Mouse (Mus musculus) Muller cell, postnatal 12 days (primary cell): Measurements from ENCODE around the gene Gif.

Experiments
- DNase-seq: peaks from one replicate; pipeline ENCODE4 v3.0.0-alpha.2; 2015; ENCODE audit errors: inconsistent ontology term

Gif gene

DNA sequence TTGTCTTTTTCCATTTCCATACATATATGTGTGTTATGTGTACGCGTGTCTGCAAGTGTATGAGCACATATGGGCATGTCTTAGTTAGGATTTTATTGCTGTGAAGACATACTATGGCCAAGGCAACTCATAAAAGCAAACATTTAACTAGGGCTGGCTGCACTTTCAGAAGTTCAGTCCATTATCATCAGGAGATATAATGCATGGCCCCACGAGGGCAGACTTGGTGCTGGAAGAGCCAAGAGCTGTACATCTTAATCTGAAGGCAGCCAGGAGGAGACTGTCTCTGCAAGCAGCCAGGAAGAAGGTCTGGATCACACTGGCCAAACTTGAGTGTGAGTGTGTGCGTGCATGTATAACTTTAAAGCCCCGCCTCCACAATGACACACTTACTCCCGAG lies 47.1 kb downstream of the Gif start:
- DNase-seq, result no peak

DNA sequence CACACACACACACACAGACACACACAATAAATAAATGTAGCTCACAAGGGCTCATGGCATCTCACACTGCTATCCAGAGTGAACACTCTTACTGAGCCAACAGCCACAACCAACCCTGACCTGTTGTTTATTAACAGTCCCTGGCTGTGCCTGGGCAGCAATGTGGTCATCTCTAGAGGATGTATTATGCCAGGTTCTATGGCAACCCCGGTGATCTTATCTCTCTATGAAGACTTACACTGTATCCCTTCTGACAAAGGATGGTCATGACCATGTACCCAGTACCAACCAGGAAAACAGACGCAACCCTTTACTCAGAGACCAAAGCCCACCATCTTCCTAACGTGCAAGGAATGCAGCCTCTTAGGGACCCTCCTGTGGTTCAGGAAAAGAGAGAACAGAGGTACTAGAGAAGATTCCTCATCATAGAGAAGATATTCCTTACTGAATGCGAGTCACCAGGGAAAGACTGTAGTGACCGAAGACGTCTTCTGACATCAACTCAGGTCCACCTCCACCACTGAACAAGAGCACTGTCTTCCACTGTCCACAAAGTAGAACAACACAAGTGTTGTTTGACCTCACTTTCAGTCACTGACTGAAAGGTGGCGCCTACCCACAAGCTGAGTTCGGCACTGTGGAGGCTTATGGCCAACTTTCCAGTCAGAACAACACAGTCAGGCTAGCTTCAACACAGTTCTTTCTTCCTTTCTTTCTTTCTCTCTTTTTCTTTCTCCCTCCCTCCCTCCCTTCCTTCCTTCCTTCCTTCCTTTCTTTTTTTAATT lies 53.4 kb downstream of the Gif start:
- DNase-seq, result no peak

DNA sequence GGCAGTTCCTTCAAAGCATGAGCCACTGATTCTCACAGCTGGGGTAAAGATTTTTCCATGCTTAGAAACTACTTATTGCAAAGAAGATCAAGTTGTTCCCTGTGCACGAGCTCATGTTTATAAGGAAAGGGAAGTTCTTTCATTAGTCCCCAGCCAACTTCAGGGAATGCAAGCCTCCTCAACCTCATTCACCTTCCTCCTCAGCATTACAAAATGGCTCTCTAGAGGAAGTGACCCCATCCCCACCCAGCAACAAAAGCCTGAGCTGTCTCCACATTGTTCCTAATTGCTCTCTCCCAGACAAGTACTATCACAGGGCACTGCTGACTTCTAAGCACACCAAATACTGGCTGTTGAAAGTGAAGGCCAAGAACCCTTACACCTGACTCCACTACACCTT lies 57.1 kb downstream of the Gif start:
- DNase-seq, result no peak

DNA sequence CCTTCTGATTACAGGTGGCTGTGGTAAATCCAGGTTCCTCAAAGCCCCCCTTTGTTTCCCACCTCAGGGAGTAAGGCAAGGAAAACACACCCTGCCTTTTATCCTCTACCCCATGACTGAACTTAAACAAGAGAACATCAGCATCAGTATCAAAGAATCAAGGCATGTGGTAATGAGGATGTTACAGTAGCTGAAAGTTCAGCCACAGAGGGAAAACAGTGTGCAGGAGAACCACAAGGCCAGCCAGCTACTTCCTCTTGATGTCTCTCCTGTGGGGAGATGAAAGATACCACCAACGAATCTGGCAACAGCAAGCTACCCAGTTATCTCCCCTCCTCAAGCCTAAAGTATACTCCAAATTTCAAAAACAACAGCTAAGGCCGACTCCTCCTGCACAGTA lies 59.9 kb downstream of the Gif start:
- DNase-seq, result no peak

DNA sequence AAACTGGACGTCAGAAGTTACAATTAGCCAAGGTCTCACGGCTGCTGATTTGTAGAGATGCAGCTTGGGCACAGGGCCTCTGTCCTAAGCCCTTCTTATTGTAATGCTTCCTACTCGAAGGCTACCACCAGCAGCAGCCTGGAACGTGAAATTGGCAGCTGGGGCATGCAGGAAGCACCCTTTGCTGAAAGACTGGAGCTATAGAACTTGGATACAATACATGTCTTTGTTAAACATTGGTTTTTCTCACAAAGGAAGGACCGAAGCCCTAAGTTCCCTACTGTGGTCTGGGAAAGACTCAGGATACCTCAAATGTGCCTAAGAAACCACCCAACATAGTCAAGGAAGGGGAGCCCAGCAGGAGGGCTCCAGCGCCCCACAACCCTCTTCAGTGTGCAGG lies 60.5 kb downstream of the Gif start:
- no peak for DNase-seq

DNA sequence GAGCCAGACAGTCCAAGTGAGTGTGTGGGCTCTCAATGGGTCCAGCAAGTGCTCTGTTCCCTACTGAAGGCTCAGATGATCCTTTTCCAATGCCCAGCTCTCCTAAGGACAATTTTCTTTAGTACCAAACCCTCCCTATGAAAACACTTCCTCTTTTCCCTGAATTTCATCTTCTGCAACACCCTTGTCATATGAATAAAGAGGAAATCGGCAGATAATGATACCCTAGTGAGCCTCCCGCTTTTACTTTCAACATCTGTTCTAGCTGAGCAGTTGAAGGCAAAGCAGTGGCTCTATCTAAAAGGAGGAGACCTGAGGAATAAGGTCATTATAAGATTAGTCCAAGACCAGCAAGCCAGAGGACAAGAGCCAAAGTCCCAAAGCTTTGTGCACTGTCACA lies 61.1 kb downstream of the Gif start:
- DNase-seq, result no peak

DNA sequence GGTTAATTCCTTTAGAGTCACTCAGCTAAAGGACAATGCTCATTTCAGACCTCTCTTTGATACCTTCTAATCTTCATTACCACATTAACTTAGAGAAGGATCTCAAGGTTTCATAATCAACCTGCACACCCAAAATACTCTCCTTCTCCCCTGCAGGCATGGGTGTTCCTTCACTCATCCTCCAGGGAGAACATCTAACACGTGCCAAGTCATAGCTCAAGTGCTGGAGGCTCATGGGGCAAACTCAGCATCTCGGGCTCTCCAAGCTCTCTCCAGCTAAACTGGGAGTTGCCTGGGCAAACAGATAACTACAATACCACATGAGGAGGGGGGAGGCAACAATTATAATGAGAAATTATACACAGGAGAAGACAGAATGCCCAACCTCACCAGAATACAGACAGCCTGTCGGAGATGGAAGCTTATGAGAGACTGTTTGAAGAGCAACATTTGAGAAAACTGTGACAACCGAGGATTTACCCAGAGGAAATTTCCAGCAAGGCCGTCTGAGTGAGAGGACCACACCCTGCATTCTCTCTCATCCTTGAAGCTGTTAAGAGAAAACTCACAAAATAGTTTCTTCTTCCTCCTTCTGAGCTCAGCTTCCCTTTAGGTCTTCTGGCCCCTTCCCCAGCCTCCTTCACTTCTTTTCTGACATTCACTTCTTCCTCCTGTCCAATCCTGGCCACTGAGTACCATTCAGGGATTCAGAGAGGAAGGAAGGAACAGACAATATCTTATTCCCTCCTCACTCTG lies 62.8 kb downstream of the Gif start:
- no peak for DNase-seq

DNA sequence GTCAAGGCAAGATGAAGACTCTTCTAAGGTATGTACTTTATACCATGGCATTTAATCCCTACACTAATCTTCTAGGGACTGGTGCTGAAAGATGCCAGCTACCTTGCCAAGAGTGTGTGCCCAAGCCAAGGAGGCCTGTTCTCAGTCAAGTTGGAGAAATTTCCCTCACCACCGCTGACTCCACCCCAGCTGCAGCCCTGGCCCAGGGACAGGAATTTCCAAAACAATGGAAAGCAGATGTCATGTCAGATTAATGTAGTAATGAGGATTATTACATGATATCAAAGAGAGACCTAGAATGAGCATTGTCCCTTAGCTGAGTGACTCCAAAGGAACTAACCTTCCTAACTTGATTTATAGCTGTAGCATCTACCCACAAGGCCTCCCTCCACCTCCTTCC lies 63.5 kb downstream of the Gif start:
- DNase-seq, result peak; percentile 69

DNA sequence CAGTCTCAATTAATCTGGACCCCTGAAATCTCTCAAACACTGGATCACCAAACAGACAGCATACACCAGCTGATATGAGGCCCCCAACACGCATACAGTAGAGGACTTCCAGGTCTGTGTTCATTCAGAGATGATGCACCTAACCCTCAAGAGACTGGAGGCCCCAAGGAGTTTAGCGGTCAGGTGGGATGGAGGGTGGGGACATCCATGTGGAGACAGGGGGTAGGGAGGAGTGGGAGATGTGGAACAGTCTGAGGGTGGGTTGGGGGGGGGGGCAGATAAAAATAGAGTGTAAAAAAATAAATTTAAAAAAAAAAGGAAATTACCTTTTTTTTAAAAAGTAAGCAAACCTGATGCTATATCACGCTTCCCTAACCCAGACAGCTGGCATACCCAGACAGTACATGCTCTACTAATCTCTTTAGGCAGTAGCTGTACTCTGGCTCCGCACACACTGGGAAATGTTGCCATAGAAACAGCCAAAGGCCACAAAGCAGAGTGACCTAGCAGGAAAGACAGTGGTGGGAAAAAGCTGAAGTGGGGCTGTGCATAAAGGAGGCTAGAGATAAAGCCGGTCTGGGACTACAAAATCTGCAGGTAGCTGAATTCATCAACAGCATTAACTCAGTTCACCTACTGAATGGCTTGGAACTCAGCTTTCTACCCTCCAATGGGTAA lies 64.5 kb downstream of the Gif start:
- DNase-seq, result peak; percentile 43
